Mouse (Mus musculus) cerebellum, adult 2 months (tissue): ENCODE measurements at regions not wholly inside any gene's neighbourhood (a gene's known extent, or its start where the extent isn't known, plus 50 kb on each side); places are given as distances from the start of the nearest gene placed in this dataset.

Experiments
- DNase-seq, 2 experiments: peaks; one replicate each; pipeline ENCODE4 v3.0.0; 2021
- H3K27ac ChIP-seq: fragments of 200-500 bp; 2 replicates; pipeline ENCODE4 v1.5.1; 2012; ENCODE audit warnings: low read length, control low read depth, inconsistent platforms; ENCODE audit not compliant: insufficient read depth
- H3K27me3 ChIP-seq: fragments of 200-500 bp; 2 replicates; pipeline ENCODE4 v1.6.1; 2012; ENCODE audit warnings: inconsistent platforms, mild to moderate bottlenecking, low read length, moderate library complexity; ENCODE audit not compliant: control insufficient read depth, insufficient read depth
- H3K4me1 ChIP-seq: fragments of 200-500 bp; 2 replicates; pipeline ENCODE4 v1.6.1; 2011; ENCODE audit warnings: low read length; ENCODE audit not compliant: control insufficient read depth, insufficient read depth
- H3K4me3 ChIP-seq: fragments of 200-500 bp; replicated peaks from 2 replicates; pipeline ENCODE3; 2011; ENCODE audit warnings: mild to moderate bottlenecking, low read depth, low read length, control low read depth; ENCODE audit not compliant: insufficient read depth
- CTCF ChIP-seq: fragments of 200-500 bp; IDR thresholded peaks from 2 replicates; pipeline ENCODE4 v1.5.1; 2011; ENCODE audit warnings: low read depth, mild to moderate bottlenecking, control low read depth, low read length, moderate library complexity, borderline replicate concordance; ENCODE audit not compliant: insufficient read depth
- POLR2A ChIP-seq: fragments of 200-500 bp; IDR thresholded peaks from 2 replicates; pipeline ENCODE4 v1.6.1; 2011; ENCODE audit warnings: low read length, control low read depth, borderline replicate concordance; ENCODE audit not compliant: insufficient read depth
- WGBS: fragments of 180-500 bp; shearing (Covaris S2); methylation state at CpG from one replicate; pipeline ENCODE4 v1.1.7; 2018; 5-methylcytosine and 5-hydroxymethylcytosine counted together

GRCm38 (mm10) chr6:17206932-17207331, 74.1 kb upstream of the Cav2 start:
- no peaks in the 10 kb centered on the region for H3K4me1 ChIP-seq
- WGBS = over 99% methylated on average over 3 of the region's 3 CpGs
- no peak for DNase-seq
- no peaks in the 10 kb centered on the region for H3K27me3 ChIP-seq
- no peak overlapping the region for H3K27ac ChIP-seq
- no peak overlapping the region for H3K4me3 ChIP-seq
- TF ChIP-seq CTCF (no peak), POLR2A (no peak)

- DNase-seq = no peak
- WGBS = 67% methylated on average over 4 of the region's 4 CpGs
- Histone ChIP-seq H3K27me3 (no peaks in the 10 kb centered on the region), H3K4me3 (no peak overlapping the region), H3K4me1 (no peaks in the 10 kb centered on the region), H3K27ac (no peak overlapping the region)
- TF ChIP-seq POLR2A (no peak), CTCF (no peak)
Observed at GRCm38 (mm10) chr6:17209792-17210191, 71.2 kb upstream of the Cav2 start.

- no peak for DNase-seq
- no peak overlapping the region for H3K27ac ChIP-seq
- H3K4me3 ChIP-seq = no peak overlapping the region
- no peaks in the 10 kb centered on the region for H3K4me1 ChIP-seq
- H3K27me3 ChIP-seq = no peaks in the 10 kb centered on the region
- no peak for TF ChIP-seq CTCF
- no peak for TF ChIP-seq POLR2A
- 68% methylated on average over 5 of the region's 5 CpGs for WGBS
Observed at GRCm38 (mm10) chr6:17211346-17211745, 69.6 kb upstream of the Cav2 start.

GRCm38 (mm10) chr6:17214774-17215173, 66.2 kb upstream of the Cav2 start:
- TF ChIP-seq POLR2A = no peak
- TF ChIP-seq CTCF = no peak
- no peak overlapping the region for H3K27ac ChIP-seq
- DNase-seq = no peak
- H3K4me3 ChIP-seq = no peak overlapping the region
- no peaks in the 10 kb centered on the region for H3K4me1 ChIP-seq
- H3K27me3 ChIP-seq = no peaks in the 10 kb centered on the region
- 56% methylated on average over 9 of the region's 9 CpGs for WGBS

- DNase-seq = no peak
- no peaks in the 10 kb centered on the region for H3K4me1 ChIP-seq
- no peak overlapping the region for H3K4me3 ChIP-seq
- TF ChIP-seq POLR2A (no peak), CTCF (no peak)
- no peaks in the 10 kb centered on the region for H3K27me3 ChIP-seq
- WGBS = 93% methylated on average over 1 of the region's 1 CpGs
- H3K27ac ChIP-seq = no peak overlapping the region
Observed at GRCm38 (mm10) chr6:17216442-17216841, 64.5 kb upstream of the Cav2 start.

GRCm38 (mm10) chr6:17223744-17224143, 57.2 kb upstream of the Cav2 start:
- no peak overlapping the region for H3K27ac ChIP-seq
- H3K27me3 ChIP-seq = no peaks in the 10 kb centered on the region
- TF ChIP-seq POLR2A (no peak), CTCF (no peak)
- DNase-seq = no peak
- WGBS = 82% methylated on average over 2 of the region's 2 CpGs
- no peak overlapping the region for H3K4me3 ChIP-seq
- no peaks in the 10 kb centered on the region for H3K4me1 ChIP-seq

GRCm38 (mm10) chr6:17224852-17225251, 56.1 kb upstream of the Cav2 start:
- 73% methylated on average over 5 of the region's 5 CpGs for WGBS
- DNase-seq = no peak
- no peaks in the 10 kb centered on the region for H3K4me1 ChIP-seq
- no peak overlapping the region for H3K4me3 ChIP-seq
- H3K27ac ChIP-seq = no peak overlapping the region
- H3K27me3 ChIP-seq = no peaks in the 10 kb centered on the region
- TF ChIP-seq CTCF (no peak), POLR2A (no peak)

GRCm38 (mm10) chr6:17226483-17226882, 54.5 kb upstream of the Cav2 start:
- Histone ChIP-seq H3K27me3 (no peaks in the 10 kb centered on the region), H3K4me3 (no peak overlapping the region), H3K4me1 (no peaks in the 10 kb centered on the region), H3K27ac (no peak overlapping the region)
- TF ChIP-seq POLR2A (no peak), CTCF (no peak)
- no peak for DNase-seq
- WGBS = 90% methylated on average over 6 of the region's 6 CpGs
